Mouse (Mus musculus) thymus, adult 2 months (tissue): ENCODE measurements around the gene Zfp207. TPM values are rescaled to one million over a fixed set of nuclear protein-coding genes. Genes with fewer than 3 reads are reported as not detected.

ENCODE experiments used
- DNase-seq: peaks from one replicate; pipeline ENCODE4 v3.0.0; 2021
- H3K27ac ChIP-seq: fragments of 200-500 bp; 2 replicates; pipeline ENCODE4 v1.5.1; 2012; ENCODE audit warnings: low read length, control low read depth; ENCODE audit not compliant: control insufficient read depth, insufficient read depth
- H3K27me3 ChIP-seq: fragments of 200-500 bp; 2 replicates; pipeline ENCODE4 v1.6.1; 2012; ENCODE audit warnings: mild to moderate bottlenecking, low read length, moderate library complexity, mixed read lengths; ENCODE audit not compliant: control insufficient read depth, insufficient read depth
- H3K36me3 ChIP-seq: fragments of 200-500 bp; 2 replicates; pipeline ENCODE4 v1.6.1; 2012; ENCODE audit warnings: mild to moderate bottlenecking, low read length, moderate library complexity; ENCODE audit not compliant: control insufficient read depth, insufficient read depth
- H3K4me1 ChIP-seq: fragments of 200-500 bp; replicated peaks from 2 replicates; pipeline ENCODE4 v1.6.1; 2012; ENCODE audit warnings: low read length; ENCODE audit not compliant: control insufficient read depth, insufficient read depth
- H3K4me3 ChIP-seq: fragments of 200-500 bp; 2 replicates; pipeline ENCODE4 v1.5.1; 2012; ENCODE audit warnings: mild to moderate bottlenecking, low read length, control low read depth, moderate library complexity; ENCODE audit not compliant: control insufficient read depth, insufficient read depth
- CTCF ChIP-seq: fragments of 200-500 bp; IDR thresholded peaks from 2 replicates; pipeline ENCODE4 v1.5.1; 2012; ENCODE audit warnings: mild to moderate bottlenecking, control low read depth, low read length, moderate library complexity, borderline replicate concordance; ENCODE audit not compliant: control insufficient read depth, poor library complexity, insufficient read depth; ENCODE audit errors: extremely low read depth
- POLR2A ChIP-seq: fragments of 200-500 bp; IDR thresholded peaks from 2 replicates; pipeline ENCODE4 v1.6.1; 2012; ENCODE audit warnings: mild to moderate bottlenecking, low read length, control low read depth, moderate library complexity; ENCODE audit not compliant: control insufficient read depth, poor library complexity, insufficient read depth; ENCODE audit errors: extremely low read depth
- WGBS: fragments of 180-500 bp; shearing (Covaris S2); methylation state at CpG from one replicate; pipeline ENCODE4 v1.1.7; 2018; 5-methylcytosine and 5-hydroxymethylcytosine counted together
- polyA plus RNA-seq: library from polyadenylated mRNA; depleted of rRNA; stranded (reverse); fragments of >200 nt; gene quantifications from 2 replicates; pipeline ENCODE4 v1.2.3, GENCODE M21; 2012; rRNA removed

Zfp207 gene
- polyA plus RNA-seq: 243 and 267 TPM in 2 replicates

DNA sequence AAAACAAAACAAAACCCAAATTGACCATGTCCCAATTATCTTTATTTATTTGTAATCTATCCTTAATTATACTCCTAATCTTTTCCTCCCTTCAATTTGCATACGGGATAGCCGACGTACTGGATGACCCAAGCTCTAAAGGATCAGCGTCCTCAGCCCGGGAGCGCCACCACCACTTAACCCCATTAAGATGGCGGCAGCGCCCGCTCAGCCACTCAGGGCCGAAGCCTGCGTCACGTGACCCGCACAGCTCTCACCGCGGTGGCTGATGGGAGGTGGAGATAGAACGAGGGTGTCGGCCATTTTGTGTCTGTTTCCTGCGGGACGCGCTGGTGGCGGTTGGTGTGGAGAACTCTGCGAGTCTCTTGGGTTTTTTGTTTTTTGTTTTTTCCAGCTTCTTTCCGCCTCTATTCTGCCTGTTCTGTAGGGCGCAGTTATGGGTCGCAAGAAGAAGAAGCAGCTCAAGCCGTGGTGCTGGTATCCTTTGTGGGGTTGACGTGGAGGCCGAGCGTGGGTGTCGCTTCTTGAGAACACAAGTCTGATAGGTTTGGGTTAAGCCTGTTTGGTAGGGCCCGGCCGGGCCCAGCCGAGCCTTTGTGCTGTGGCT is at the start of gene Zfp207:
Gene Zfp207 (plus strand): TSS at position 261 of the 607 bp plus-strand sequence.
- peak; percentile 99 for DNase-seq
- no peaks in the 10 kb centered on the region for H3K27me3 ChIP-seq

DNA sequence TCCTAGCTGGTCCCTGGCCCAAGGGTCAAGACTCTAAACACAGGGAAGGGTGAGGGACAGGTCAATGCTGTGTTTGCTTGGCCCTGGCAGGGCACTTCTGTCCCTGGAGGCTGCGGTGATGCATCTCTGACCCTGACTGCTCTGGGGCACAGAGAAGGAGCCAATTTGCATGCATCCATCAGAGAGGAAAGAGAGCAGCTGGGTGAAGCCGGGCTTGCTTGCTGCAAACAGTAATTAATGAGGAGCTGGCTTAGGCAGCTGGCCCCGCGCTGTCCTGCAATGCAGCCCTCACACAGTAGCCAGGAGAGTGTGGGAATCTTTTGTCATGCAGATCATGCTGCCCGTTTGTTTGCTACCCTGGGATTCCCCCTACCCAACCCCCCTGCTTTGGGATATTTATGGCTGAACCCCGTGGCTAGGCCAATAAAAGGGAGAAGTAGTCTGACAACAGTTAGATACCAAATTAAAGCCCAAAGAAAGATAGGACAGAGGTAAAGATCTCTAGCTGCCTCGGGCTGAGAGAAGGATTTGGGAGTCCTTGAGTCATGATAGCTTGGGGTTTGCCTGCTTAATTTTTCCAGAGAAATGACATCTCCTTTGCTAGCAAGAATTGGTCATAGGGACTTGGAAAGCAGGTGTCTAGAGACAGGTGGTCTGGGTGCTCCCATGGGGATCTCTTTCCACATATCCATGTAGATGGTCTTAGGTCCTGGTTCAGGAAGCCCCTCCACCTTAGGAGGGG is 47.3 kb upstream of the Zfp207 start:
- TF ChIP-seq CTCF (no peak), POLR2A (no peak)
- no peak for DNase-seq
- Histone ChIP-seq H3K4me3 (no peak overlapping the region), H3K27me3 (no peaks in the 10 kb centered on the region), H3K27ac (no peak overlapping the region), H3K36me3 (no peaks in the 10 kb centered on the region), H3K4me1 (no peaks in the 10 kb centered on the region)
- WGBS: 49% methylated on average over 7 of the region's 7 CpGs

More for the DNA sequence above, at the start of gene Zfp207:
- under 1% methylated on average over 33 of the region's 33 CpGs for WGBS
- TF ChIP-seq POLR2A: peak; percentile 83; the same call in 1 of the 2 replicates
- TF ChIP-seq CTCF: 0 out of 2 replicates have a peak, but pooled peaks have one; percentile 16
- Histone ChIP-seq H3K27ac (peak within 1 kb of the TSS; percentile 85), H3K4me3 (peak within 1 kb of the TSS; percentile 79), H3K4me1 (peaks cover 9% of the 10 kb centered on the region), H3K36me3 (peaks cover 21% of the 10 kb centered on the region)

DNA sequence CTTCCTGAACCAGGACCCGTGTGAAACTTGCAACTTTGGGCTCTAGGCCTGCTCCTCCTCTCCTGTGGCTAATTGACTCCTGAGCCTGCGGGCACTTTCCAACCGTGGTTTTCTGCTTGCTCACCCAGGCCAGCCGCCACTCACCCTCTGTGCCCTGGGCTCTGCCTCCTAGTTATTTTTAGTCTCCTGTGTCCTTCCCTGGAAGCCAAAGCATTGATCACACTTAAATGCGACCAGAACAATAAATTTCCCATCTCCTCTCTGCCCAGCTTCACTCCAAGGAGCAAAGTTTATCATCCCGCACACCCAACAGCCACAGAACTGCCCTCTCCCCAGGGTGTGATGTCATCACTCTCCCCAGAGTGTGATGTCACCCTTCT is 46.7 kb upstream of the Zfp207 start:
- TF ChIP-seq CTCF (no peak), POLR2A (no peak)
- Histone ChIP-seq H3K4me3 (no peak overlapping the region), H3K36me3 (no peaks in the 10 kb centered on the region), H3K27ac (no peak overlapping the region), H3K4me1 (no peaks in the 10 kb centered on the region), H3K27me3 (no peaks in the 10 kb centered on the region)
- WGBS: 42% methylated on average over 6 of the region's 6 CpGs
- no peak for DNase-seq

DNA sequence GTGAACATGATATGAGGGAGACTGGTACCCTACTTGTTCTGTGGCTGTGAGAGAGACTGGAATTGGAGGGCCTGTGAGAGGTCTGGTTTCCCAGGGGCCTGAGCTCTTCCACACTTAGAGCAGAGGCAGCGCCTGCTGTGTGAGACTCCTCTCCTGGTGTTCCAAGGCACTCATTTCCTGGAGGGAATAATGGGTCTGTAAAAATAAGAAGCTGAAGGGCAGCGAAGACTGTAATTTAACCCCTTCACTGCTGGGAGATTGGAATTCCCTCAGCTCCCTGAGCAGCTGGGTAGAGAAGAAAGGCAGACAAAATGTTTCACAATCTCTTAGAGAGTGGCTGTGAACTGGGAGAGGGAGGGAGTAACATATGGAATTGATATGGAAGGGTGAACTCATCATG is 40.6 kb upstream of the Zfp207 start:
- 88% methylated on average over 2 of the region's 2 CpGs for WGBS
- TF ChIP-seq POLR2A (no peak), CTCF (no peak)
- Histone ChIP-seq H3K4me3 (no peak overlapping the region), H3K27me3 (no peaks in the 10 kb centered on the region), H3K36me3 (no peaks in the 10 kb centered on the region), H3K27ac (no peak overlapping the region), H3K4me1 (no peaks in the 10 kb centered on the region)
- DNase-seq: no peak

DNA sequence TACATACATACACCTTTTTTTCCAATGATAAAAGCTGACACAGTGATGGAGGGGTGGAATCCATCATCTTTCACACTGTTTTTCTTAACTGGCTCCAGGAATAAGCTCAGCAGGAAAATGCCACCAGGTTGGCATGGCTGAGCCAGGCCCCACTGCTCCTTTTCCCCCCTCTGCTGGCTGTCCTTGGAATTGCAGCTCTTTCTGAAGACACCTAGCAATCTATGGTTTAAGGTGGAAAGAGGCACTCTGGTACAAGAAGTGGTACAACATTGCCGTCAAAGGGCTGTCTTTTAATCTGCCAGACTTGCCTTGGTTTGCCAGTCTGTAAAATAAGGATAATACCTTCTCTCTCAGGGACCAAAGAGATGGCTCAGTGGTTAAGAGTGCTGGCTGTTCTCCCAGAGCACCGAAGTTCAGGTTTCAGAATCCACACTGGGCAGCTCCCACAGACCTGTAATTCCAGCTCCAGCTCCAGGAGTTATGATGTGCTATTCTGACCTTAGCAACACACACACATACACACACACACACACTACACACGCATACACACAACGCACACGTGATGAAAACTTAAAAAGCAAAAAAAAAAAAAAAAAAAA is 31.1 kb upstream of the Zfp207 start:
- TF ChIP-seq POLR2A (no peak), CTCF (peak; percentile 80; the same call in 1 of the 2 replicates)
- peak; percentile 85 for DNase-seq
- Histone ChIP-seq H3K27ac (no peak overlapping the region), H3K4me3 (no peak overlapping the region), H3K4me1 (no peaks in the 10 kb centered on the region), H3K36me3 (no peaks in the 10 kb centered on the region), H3K27me3 (no peaks in the 10 kb centered on the region)
- WGBS: 68% methylated on average over 5 of the region's 5 CpGs

DNA sequence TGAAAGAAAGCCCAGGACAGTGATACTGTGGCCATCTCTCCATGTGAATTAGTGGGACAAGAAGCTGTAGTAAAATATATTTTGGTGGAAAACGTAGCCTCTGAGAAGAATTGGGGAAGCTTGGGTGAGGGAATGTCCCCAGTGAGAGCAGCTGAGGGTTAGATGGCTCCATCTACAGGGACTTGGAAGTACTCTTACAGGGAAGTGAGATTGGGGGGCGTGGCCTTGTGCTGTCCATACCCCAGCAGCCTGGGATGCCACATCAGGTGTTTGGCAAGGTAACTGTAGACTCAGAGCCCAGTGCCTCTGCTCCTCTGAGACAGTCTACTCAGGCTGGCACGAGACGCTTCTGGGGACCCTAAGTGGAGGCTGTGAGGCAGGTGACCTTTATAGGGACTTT is 28.2 kb upstream of the Zfp207 start:
- no peaks in the 10 kb centered on the region for H3K27me3 ChIP-seq
- no peak overlapping the region for H3K27ac ChIP-seq
- DNase-seq: no peak
- H3K4me1 ChIP-seq: no peaks in the 10 kb centered on the region
- no peak for TF ChIP-seq POLR2A
- TF ChIP-seq CTCF: no peak
- H3K4me3 ChIP-seq: no peak overlapping the region
- H3K36me3 ChIP-seq: no peaks in the 10 kb centered on the region
- 46% methylated on average over 4 of the region's 4 CpGs for WGBS
